Mouse (Mus musculus) E14TG2a.4 (cell line): ENCODE measurements around the gene Ccdc62.

ENCODE experiments used
- H3K27me3 ChIP-seq: 2 replicates; pipeline ENCODE4 v1.6.1; 2014; ENCODE audit warnings: low read length, control low read depth; ENCODE audit not compliant: insufficient read depth
- H3K36me3 ChIP-seq: 2 replicates; pipeline ENCODE4 v1.6.1; 2014; ENCODE audit warnings: low read length, control low read depth; ENCODE audit not compliant: insufficient read depth
- H3K4me1 ChIP-seq: replicated peaks from 2 replicates; pipeline ENCODE4 v1.6.1; 2014; ENCODE audit warnings: low read depth, low read length, control low read depth
- H3K4me3 ChIP-seq: replicated peaks from 2 replicates; pipeline ENCODE4 v1.5.1; 2014; ENCODE audit warnings: mild to moderate bottlenecking, low read length
- H3K9me3 ChIP-seq: 2 replicates; pipeline ENCODE4 v1.6.1; 2014; ENCODE audit warnings: low read length, control low read depth
- CTCF ChIP-seq: conservative IDR thresholded peaks from 2 replicates; pipeline ENCODE4 v1.5.1; 2014; ENCODE audit warnings: low read length
- NANOG ChIP-seq: IDR thresholded peaks from 2 replicates; pipeline ENCODE4 v1.6.1; 2014; ENCODE audit warnings: borderline replicate concordance, low read length, mixed read lengths
- POU5F1 ChIP-seq: IDR thresholded peaks from 2 replicates; pipeline ENCODE4 v1.6.1; 2014; ENCODE audit warnings: low read length, borderline replicate concordance

Gene Ccdc62

GRCm38 (mm10) chr5:123989941-123990885 lies 59.7 kb downstream of the Ccdc62 start:
- Histone ChIP-seq H3K36me3 (peaks cover 19% of the 10 kb centered on the region), H3K9me3 (no peaks in the 10 kb centered on the region), H3K27me3 (no peaks in the 10 kb centered on the region), H3K4me3 (peak overlapping the region; percentile 50), H3K4me1 (peaks cover 40% of the 10 kb centered on the region)
- TF ChIP-seq CTCF (no peak), NANOG (no peak), POU5F1 (no peak)

- H3K4me3 ChIP-seq, result no peak overlapping the region
- TF ChIP-seq CTCF, result no peak
- H3K4me1 ChIP-seq, result peaks cover 50% of the 10 kb centered on the region
- no peaks in the 10 kb centered on the region for H3K9me3 ChIP-seq
- H3K36me3 ChIP-seq, result peaks cover 19% of the 10 kb centered on the region
- peaks cover 4% of the 10 kb centered on the region; the same call in 1 of the 2 replicates for H3K27me3 ChIP-seq
These were observed 60.8 kb downstream of the Ccdc62 start for GRCm38 (mm10) chr5:123991321-123991720.

DNA sequence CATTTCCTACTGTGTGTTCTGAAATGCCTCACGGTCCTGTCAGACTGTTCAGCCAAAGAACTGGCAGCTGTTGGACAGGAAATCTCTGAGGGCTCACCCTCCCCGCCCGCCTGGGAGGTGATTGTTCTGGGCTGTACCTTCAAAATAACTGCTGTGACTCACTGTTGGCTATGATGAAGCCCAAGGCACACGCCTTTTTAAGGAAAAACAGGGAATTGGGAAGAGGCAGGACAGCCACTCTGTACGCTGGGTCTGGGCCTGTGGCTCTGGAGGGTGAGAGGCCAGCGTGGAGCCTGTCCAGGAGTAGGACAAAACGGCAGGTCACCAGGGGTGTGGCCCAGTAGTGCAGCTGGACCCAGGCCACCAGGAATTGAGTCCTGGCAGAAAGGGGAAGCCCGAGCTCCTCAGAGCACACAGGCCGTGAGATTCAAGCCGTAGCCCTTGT lies 61.7 kb downstream of the Ccdc62 start:
- Histone ChIP-seq H3K9me3 (no peaks in the 10 kb centered on the region), H3K4me1 (peaks cover 55% of the 10 kb centered on the region), H3K36me3 (peaks cover 19% of the 10 kb centered on the region), H3K4me3 (no peak overlapping the region), H3K27me3 (peaks cover 11% of the 10 kb centered on the region)
- TF ChIP-seq POU5F1 (no peak), CTCF (no peak), NANOG (no peak)

DNA sequence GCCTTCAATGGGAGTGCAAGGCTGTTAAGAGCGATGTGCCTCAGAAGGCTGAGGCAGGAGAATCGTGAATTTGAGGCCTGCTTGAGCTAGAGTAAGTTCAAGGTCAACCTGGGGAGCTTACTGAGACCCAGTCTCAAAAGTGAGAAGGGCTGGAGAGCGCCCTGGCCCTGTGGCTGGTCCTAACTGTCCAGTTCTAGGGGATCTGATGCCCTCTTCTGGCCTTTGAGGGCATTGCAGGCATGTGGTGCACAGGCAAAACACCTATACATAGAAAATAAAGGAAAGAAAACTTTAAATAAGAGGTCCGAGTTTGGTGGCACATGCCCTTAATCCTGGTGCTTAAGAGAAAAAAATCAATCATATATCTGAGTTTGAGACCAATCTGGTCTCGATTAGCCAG lies 62.3 kb downstream of the Ccdc62 start:
- TF ChIP-seq POU5F1, result no peak
- TF ChIP-seq CTCF, result peak; percentile 90
- no peak for TF ChIP-seq NANOG
- Histone ChIP-seq H3K27me3 (peaks cover 16% of the 10 kb centered on the region), H3K4me1 (peaks cover 56% of the 10 kb centered on the region), H3K36me3 (peaks cover 19% of the 10 kb centered on the region), H3K9me3 (no peaks in the 10 kb centered on the region), H3K4me3 (no peak overlapping the region)

GRCm38 (mm10) chr5:123993263-123994036 lies 63.0 kb downstream of the Ccdc62 start:
- TF ChIP-seq NANOG (no peak), POU5F1 (no peak), CTCF (no peak)
- Histone ChIP-seq H3K4me1 (peaks cover 62% of the 10 kb centered on the region), H3K27me3 (peaks cover 23% of the 10 kb centered on the region), H3K36me3 (peaks cover 19% of the 10 kb centered on the region), H3K4me3 (no peak overlapping the region), H3K9me3 (no peaks in the 10 kb centered on the region)

DNA sequence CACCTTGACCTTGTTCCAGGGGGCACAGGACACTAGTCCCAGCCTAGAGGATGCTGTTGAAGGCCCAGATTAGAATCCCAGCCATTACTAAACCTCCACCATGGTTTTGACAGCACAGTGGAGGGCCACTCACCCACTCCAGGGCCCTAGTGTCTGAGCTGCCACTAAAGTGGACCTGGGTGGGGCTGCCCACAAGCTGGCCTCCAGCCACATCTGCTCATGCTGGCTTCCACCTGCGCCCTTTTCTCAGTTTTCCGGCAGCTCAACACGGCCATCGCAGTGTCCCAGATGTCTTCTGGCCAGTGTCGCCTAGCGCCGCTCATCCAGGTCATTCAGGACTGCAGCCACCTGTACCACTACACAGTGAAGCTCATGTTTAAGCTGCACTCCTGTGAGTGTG lies 64.0 kb downstream of the Ccdc62 start:
- TF ChIP-seq CTCF (no peak), POU5F1 (no peak), NANOG (no peak)
- Histone ChIP-seq H3K4me1 (peaks cover 66% of the 10 kb centered on the region), H3K27me3 (peaks cover 26% of the 10 kb centered on the region), H3K9me3 (no peaks in the 10 kb centered on the region), H3K36me3 (peaks cover 19% of the 10 kb centered on the region), H3K4me3 (no peak overlapping the region)

- Histone ChIP-seq H3K4me3 (peak overlapping the region; percentile 67; the same call in 1 of the 2 replicates), H3K27me3 (peaks cover 31% of the 10 kb centered on the region), H3K4me1 (peaks cover 66% of the 10 kb centered on the region), H3K9me3 (no peaks in the 10 kb centered on the region), H3K36me3 (peaks cover 17% of the 10 kb centered on the region)
- TF ChIP-seq NANOG, result no peak
- TF ChIP-seq CTCF, result no peak
- no peak for TF ChIP-seq POU5F1
These were observed 64.9 kb downstream of the Ccdc62 start for GRCm38 (mm10) chr5:123995388-123995787.

- Histone ChIP-seq H3K4me3 (peak overlapping the region; percentile 67), H3K27me3 (peaks cover 31% of the 10 kb centered on the region), H3K9me3 (no peaks in the 10 kb centered on the region), H3K36me3 (peaks cover 14% of the 10 kb centered on the region), H3K4me1 (peaks cover 74% of the 10 kb centered on the region)
- TF ChIP-seq NANOG (no peak), CTCF (peak; percentile 76)
These were observed 65.7 kb downstream of the Ccdc62 start for GRCm38 (mm10) chr5:123996194-123996593.
